Comparison of ENCODE assay signal across 22 mouse cellular contexts in genomic region chr5:123959018-123959417, GRCm38 (mm10). TPM values are rescaled to one million over a fixed set of nuclear protein-coding genes. Genes with fewer than 3 reads are reported as not detected.
DNase-seq lines count a peak whose midpoint lies in the region; ATAC-seq and TF ChIP-seq lines count a peak whose summit lies in the region.
"Had no signal": no experiment of that assay in that cellular context is flagged by ENCODE, and none has a peak within 500 bp of the region (broad histone marks: within the 10 kb centered on the region; RNA-seq: fewer than 3 reads in every experiment).

No protein-coding gene starts in this region.

- H3K4me3 ChIP-seq in heart, embryonic 11.5 days (ENCODE audit: low read depth, low read length): no peak overlapping the region
- H3K4me3 ChIP-seq in intestine, embryonic 15.5 days (replicated peaks): no peak overlapping the region
- H3K4me3 ChIP-seq in intestine, postnatal 0 days (ENCODE audit: low read depth, low read length): no peak overlapping the region
- H3K4me3 ChIP-seq in intestine, embryonic 16.5 days (ENCODE audit: low read length): no peak overlapping the region

- H3K9me3 ChIP-seq in heart, embryonic 11.5 days (replicated peaks; ENCODE audit: control insufficient read depth, low read length): no peaks in the 10 kb centered on the region
- no peaks in the 10 kb centered on the region for H3K9me3 ChIP-seq in intestine, embryonic 15.5 days
- H3K9me3 ChIP-seq in intestine, postnatal 0 days (ENCODE audit: control insufficient read depth): no peaks in the 10 kb centered on the region
- no peaks in the 10 kb centered on the region for H3K9me3 ChIP-seq in intestine, embryonic 16.5 days (ENCODE audit: control insufficient read depth, low read length)
- H3K9me3 ChIP-seq: G1E had no signal

- H3K27me3 ChIP-seq in heart, embryonic 11.5 days (ENCODE audit: control insufficient read depth, insufficient read depth, low read length): no peaks in the 10 kb centered on the region
- H3K27me3 ChIP-seq in intestine, embryonic 15.5 days (replicated peaks): no peaks in the 10 kb centered on the region
- H3K27me3 ChIP-seq in intestine, postnatal 0 days (replicated peaks; ENCODE audit: control insufficient read depth, insufficient read depth, low read length): no peaks in the 10 kb centered on the region
- no peaks in the 10 kb centered on the region for H3K27me3 ChIP-seq in intestine, embryonic 16.5 days (replicated peaks; ENCODE audit: control insufficient read depth, insufficient read depth, low read length)
- H3K27me3 ChIP-seq: CH12.LX, Patski had no signal

- peak; percentile 63 for DNase-seq in heart, adult 11 months
- no peak for DNase-seq in cerebellum, adult 11-12 months
- DNase-seq: adrenal gland, adult 2 months; adrenal gland, adult 8-10 months; adrenal gland, postnatal 10 days; adrenal gland, postnatal 14 days; adrenal gland, postnatal 25 days; adrenal gland, postnatal 36 days; B cell, adult 2 months; cerebellum, adult 11 months; cerebellum, adult 18-20 months; cerebellum, adult 2 months had no signal

- H3K4me2 ChIP-seq in heart, embryonic 11.5 days: no peak overlapping the region
- no peak overlapping the region for H3K4me2 ChIP-seq in intestine, embryonic 15.5 days (replicated peaks)
- H3K4me2 ChIP-seq in intestine, postnatal 0 days (replicated peaks; ENCODE audit: low read depth): no peak overlapping the region
- H3K4me2 ChIP-seq in intestine, embryonic 16.5 days (ENCODE audit: low read depth, low read length): no peak overlapping the region

- no peaks in the 10 kb centered on the region for H3K36me3 ChIP-seq in heart, embryonic 11.5 days (ENCODE audit: control insufficient read depth, insufficient read depth, low read length)
- no peaks in the 10 kb centered on the region for H3K36me3 ChIP-seq in intestine, embryonic 15.5 days
- H3K36me3 ChIP-seq in intestine, postnatal 0 days (ENCODE audit: control insufficient read depth, insufficient read depth): no peaks in the 10 kb centered on the region
- no peaks in the 10 kb centered on the region for H3K36me3 ChIP-seq in intestine, embryonic 16.5 days (ENCODE audit: control insufficient read depth, insufficient read depth, low read length)
- H3K36me3 ChIP-seq: G1E had no signal

- TF ChIP-seq CTCF in intestine, postnatal 0 days (IDR thresholded peaks at IDR 0.05; ENCODE audit: low read depth): no peak

- no peaks in the 10 kb centered on the region for H3K4me1 ChIP-seq in heart, embryonic 11.5 days (ENCODE audit: control insufficient read depth, insufficient read depth, low read length)
- no peaks in the 10 kb centered on the region for H3K4me1 ChIP-seq in intestine, embryonic 15.5 days (replicated peaks)
- 0 out of 2 replicates have a peak, but pooled peaks cover 2% of the 10 kb centered on the region for H3K4me1 ChIP-seq in intestine, postnatal 0 days (replicated peaks; ENCODE audit: control insufficient read depth, insufficient read depth, low read length)
- peaks cover 7% of the 10 kb centered on the region; the same call in 1 of the 2 replicates for H3K4me1 ChIP-seq in intestine, embryonic 16.5 days (ENCODE audit: control insufficient read depth, insufficient read depth, low read length)

- H3K27ac ChIP-seq in heart, embryonic 11.5 days (ENCODE audit: low read depth, low read length): no peak overlapping the region
- no peak overlapping the region for H3K27ac ChIP-seq in intestine, embryonic 15.5 days
- H3K27ac ChIP-seq in intestine, postnatal 0 days (ENCODE audit: low read depth, low read length): no peak overlapping the region
- H3K27ac ChIP-seq in intestine, embryonic 16.5 days (ENCODE audit: low read length): no peak overlapping the region

- H3K9ac ChIP-seq in heart, embryonic 11.5 days (ENCODE audit: low read depth, low read length): no peak overlapping the region
- H3K9ac ChIP-seq in intestine, embryonic 15.5 days: no peak overlapping the region
- no peak overlapping the region for H3K9ac ChIP-seq in intestine, postnatal 0 days (ENCODE audit: low read depth, low read length)
- no peak overlapping the region for H3K9ac ChIP-seq in intestine, embryonic 16.5 days (ENCODE audit: low read depth, low read length)

- ATAC-seq in heart, embryonic 11.5 days (replicated peaks; ENCODE audit: insufficient number of reproducible peaks, low FRiP score, low TSS enrichment): no peak
- peak; percentile 66; the same call in 1 of the 2 replicates for ATAC-seq in intestine, embryonic 15.5 days
- ATAC-seq in intestine, postnatal 0 days: no peak
- peak; percentile 60; the same call in 1 of the 2 replicates for ATAC-seq in intestine, embryonic 16.5 days
- ATAC-seq: activated CD4-positive, CD25-positive, alpha-beta regulatory T cell, adult 4 months; CD4-positive, CD25-positive, alpha-beta regulatory T cell, adult 4 months; Patski had no signal

- 76% methylated on average over 3 of the region's 3 CpGs for WGBS in heart, embryonic 11.5 days (ENCODE audit: insufficient replicate concordance)
- 60% methylated on average over 3 of the region's 3 CpGs for WGBS in intestine, embryonic 15.5 days
- 46% methylated on average over 3 of the region's 3 CpGs for WGBS in intestine, postnatal 0 days
- 55% methylated on average over 3 of the region's 3 CpGs for WGBS in intestine, embryonic 16.5 days

RNA-seq across cellular contexts. Expression of gene Hip1r, which starts 14.4 kb away (rescaled TPM):
- polyA plus RNA-seq in heart, embryonic 11.5 days (2014; fragmentation: Nextera tagmentation; extraction: Ambion mirVana): 2.7 and 2.9 TPM in 2 replicates
- 26.0 and 29.3 TPM in 2 replicates for polyA plus RNA-seq in intestine, embryonic 15.5 days (2015; fragmentation: Nextera tagmentation; extraction: Ambion mirVana)
- polyA plus RNA-seq in intestine, postnatal 0 days (2015; fragmentation: Nextera tagmentation; extraction: Ambion mirVana): 18.3 and 22.6 TPM in 2 replicates
- polyA plus RNA-seq in intestine, embryonic 16.5 days (2015; fragmentation: Nextera tagmentation; extraction: Ambion mirVana): 33.8 and 34.8 TPM in 2 replicates

RNA-seq across cellular contexts. Expression of gene Ccdc62, which starts 28.5 kb away (rescaled TPM):
- polyA plus RNA-seq in heart, embryonic 11.5 days (2014; fragmentation: Nextera tagmentation; extraction: Ambion mirVana): 6.0 and 6.4 TPM in 2 replicates
- polyA plus RNA-seq in intestine, embryonic 15.5 days (2015; fragmentation: Nextera tagmentation; extraction: Ambion mirVana): 4.7 and 5.1 TPM in 2 replicates
- polyA plus RNA-seq in intestine, postnatal 0 days (2015; fragmentation: Nextera tagmentation; extraction: Ambion mirVana): 3.8 and 4.0 TPM in 2 replicates
- 5.1 and 5.2 TPM in 2 replicates for polyA plus RNA-seq in intestine, embryonic 16.5 days (2015; fragmentation: Nextera tagmentation; extraction: Ambion mirVana)

RNA-seq across cellular contexts. Expression of gene Gm43518, which starts 31.8 kb away (rescaled TPM):
- polyA plus RNA-seq in heart, embryonic 11.5 days (2014; fragmentation: Nextera tagmentation; extraction: Ambion mirVana): 0.93 and 1.2 TPM in 2 replicates
- polyA plus RNA-seq in intestine, embryonic 15.5 days (2015; fragmentation: Nextera tagmentation; extraction: Ambion mirVana): 1.5 and 2.2 TPM in 2 replicates
- 0.35 and 0.41 TPM in 2 replicates for polyA plus RNA-seq in intestine, postnatal 0 days (2015; fragmentation: Nextera tagmentation; extraction: Ambion mirVana)
- polyA plus RNA-seq in intestine, embryonic 16.5 days (2015; fragmentation: Nextera tagmentation; extraction: Ambion mirVana): 1.2 and 2.8 TPM in 2 replicates
- polyA plus RNA-seq: adrenal gland, adult 2 months; C2C12; G1E had no signal

RNA-seq across cellular contexts. Expression of gene Denr, which starts 52.0 kb away (rescaled TPM):
- 104 and 110 TPM in 2 replicates for polyA plus RNA-seq in heart, embryonic 11.5 days (2014; fragmentation: Nextera tagmentation; extraction: Ambion mirVana)
- polyA plus RNA-seq in intestine, embryonic 15.5 days (2015; fragmentation: Nextera tagmentation; extraction: Ambion mirVana): 117 and 146 TPM in 2 replicates
- polyA plus RNA-seq in intestine, postnatal 0 days (2015; fragmentation: Nextera tagmentation; extraction: Ambion mirVana): 82.7 and 89.1 TPM in 2 replicates
- 96.2 and 115 TPM in 2 replicates for polyA plus RNA-seq in intestine, embryonic 16.5 days (2015; fragmentation: Nextera tagmentation; extraction: Ambion mirVana)

Comparison
In these comparisons a context has a peak if more than half of its experiments do, and no peak if none do; other contexts are left out.
1. ATAC-seq: peak in intestine, embryonic 15.5 days (single experiment) and intestine, embryonic 16.5 days (single experiment); none in heart, embryonic 11.5 days (single experiment) and intestine, postnatal 0 days (single experiment).